Mouse (Mus musculus) gastrocnemius, postnatal 14 days (tissue): ENCODE data around the gene Adi1. TPM values are rescaled to one million over a fixed set of nuclear protein-coding genes. Genes with fewer than 3 reads are reported as not detected.

ENCODE experiments used
- microRNA-seq, 2 experiments: library from miRNA; unstranded; fragments of <30 nt; microRNA quantifications; one replicate each; pipeline ENCODE4 v1.2.0; 2021
- total RNA-seq, 2 experiments: library from RNA; stranded (reverse); gene quantifications; 2 replicates each; pipeline ENCODE4 v1.2.3; 2021

The Adi1 gene
- total RNA-seq, 2 experiments from 2014 or later, result 25.1 TPM

Small RNA genes lying within 50 kb of the gene (microRNA-seq; reads per million reads assigned to microRNA genes)
- 0 to 0.64 reads per million in 2 experiments for gene Mir6937

Other genes starting within 250 kb of the Adi1 start
- gene Dcdc2c, start 122.8 kb upstream of the Adi1 start, total RNA-seq, result under 1 TPM in 1 of 2 experiments, not detected in 1; 0.16 TPM
- gene Allc, start 92.7 kb upstream of the Adi1 start, total RNA-seq, result not detected
- gene Colec11, start 51.9 kb upstream of the Adi1 start, total RNA-seq, result 1 to 10 TPM; 1.4 TPM
- gene Rps7, start 39.3 kb upstream of the Adi1 start, total RNA-seq, result 100 to 1,000 TPM; 261 to 309 TPM
- gene Rnaseh1, start 25.6 kb upstream of the Adi1 start, total RNA-seq, result 1 to 10 TPM; 4.6 to 5.1 TPM
- gene Trappc12, start 75.2 kb downstream of the Adi1 start, total RNA-seq, result 10 to 100 TPM; 13.6 to 14.8 TPM
- 1 to 10 TPM; 6.4 to 7.0 TPM for gene Eipr1, start 76.6 kb downstream of the Adi1 start, total RNA-seq